Mouse (Mus musculus) adrenal gland, adult 18-20 months (tissue): ENCODE measurements around the gene Slpi. TPM values are rescaled to one million over a fixed set of nuclear protein-coding genes. Genes with fewer than 3 reads are reported as not detected.
"Not testable (repeated sequence)": the region's sequence is repeated elsewhere in the genome, so short reads cannot be mapped to it uniquely, and the experiment has no call there.

Experiments
- DNase-seq, 2 experiments: peaks; one replicate each; pipeline ENCODE4 v3.0.0; 2021 to 2022; ENCODE audit warnings: low spot score in 2 of 2
- microRNA-seq, 2 experiments: library from miRNA; unstranded; fragments of <30 nt; microRNA quantifications; one replicate each; pipeline ENCODE4 v1.2.0; 2021; ENCODE audit warnings: borderline number of aligned reads in 2 of 2
- total RNA-seq, 2 experiments: library from RNA; stranded (reverse); gene quantifications; 1 replicate in 1 of 2; 2 replicates in 1 of 2; pipeline ENCODE4 v1.2.3; 2021

The Slpi gene
- total RNA-seq, 2 experiments from 2014 or later, result 21.8 to 45.7 TPM

- no peak for DNase-seq
Measured at GRCm38 (mm10) chr2:164320983-164321382, 67.9 kb downstream of the Slpi start.

- not testable (repeated sequence) for DNase-seq
Measured at GRCm38 (mm10) chr2:164316451-164316850, 72.4 kb downstream of the Slpi start, which contains the start of gene Svs6. Gene Svs6 (plus strand): TSS chr2:164316751.

GRCm38 (mm10) chr2:164315460-164315859, 73.4 kb downstream of the Slpi start:
- DNase-seq, result not testable (repeated sequence)

- DNase-seq, result no peak
Measured at GRCm38 (mm10) chr2:164312599-164312998, 76.3 kb downstream of the Slpi start.

Small RNA genes lying within 50 kb of the gene (microRNA-seq; reads per million reads assigned to microRNA genes)
- 0 reads per million in 2 experiments for gene Mir7678

Other genes with a start within 250 kb of the Slpi start
- not detected for gene Kcns1, start 218.0 kb downstream of the Slpi start, total RNA-seq
- gene Wfdc5, start 206.4 kb downstream of the Slpi start, total RNA-seq, result not detected
- under 1 TPM in 1 of 2 experiments, not detected in 1; 0.83 TPM for gene Wfdc12, start 198.5 kb downstream of the Slpi start, total RNA-seq
- gene Wfdc15a, start 189.0 kb downstream of the Slpi start, total RNA-seq, result not detected
- gene Wfdc15b, start 167.4 kb downstream of the Slpi start, total RNA-seq, result not detected
- not detected for gene Svs2, start 150.6 kb downstream of the Slpi start, total RNA-seq
- not detected for gene Svs3b, start 132.5 kb downstream of the Slpi start, total RNA-seq
- gene Svs4, start 110.6 kb downstream of the Slpi start, total RNA-seq, result not detected
- not detected for gene Svs3a, start 99.8 kb downstream of the Slpi start, total RNA-seq
- gene Svs6, start 72.3 kb downstream of the Slpi start, total RNA-seq, result not detected
- gene Svs5, start 56.4 kb downstream of the Slpi start, total RNA-seq, result 1 to 10 TPM; 1.6 to 3.7 TPM
- not detected for gene Rbpjl, start 14.0 kb upstream of the Slpi start, total RNA-seq
- 1 to 10 TPM in 1 of 2 experiments, under 1 TPM in 1; 0.76 to 1.7 TPM for gene Matn4, start 16.1 kb upstream of the Slpi start, total RNA-seq
- gene Sdc4, start 54.8 kb upstream of the Slpi start, total RNA-seq, result 100 to 1,000 TPM; 133 to 150 TPM
- gene Sys1, start 67.9 kb upstream of the Slpi start, total RNA-seq, result 10 to 100 TPM; 28.7 to 33.3 TPM
- 1 to 10 TPM in 1 of 2 experiments, not detected in 1; 5.7 TPM for gene Gm20458, start 71.9 kb upstream of the Slpi start, total RNA-seq
- gene Trp53tg5, start 84.6 kb upstream of the Slpi start, total RNA-seq, result not detected
- gene Dbndd2, start 97.0 kb upstream of the Slpi start, total RNA-seq, result 10 to 100 TPM in 1 of 2 experiments, 1 to 10 TPM in 1; 7.6 to 20.9 TPM
- gene Pigt, start 108.4 kb upstream of the Slpi start, total RNA-seq, result 10 to 100 TPM; 63.3 to 93.6 TPM
- gene Wfdc2, start 173.3 kb upstream of the Slpi start, total RNA-seq, result under 1 TPM in 1 of 2 experiments, not detected in 1; 0.74 TPM
- not detected for gene Spint3, start 184.4 kb upstream of the Slpi start, total RNA-seq
- under 1 TPM; 0.38 to 0.40 TPM for gene Wfdc6a, start 196.4 kb upstream of the Slpi start, total RNA-seq
- not detected for gene Eppin, start 204.5 kb upstream of the Slpi start, total RNA-seq
- not detected for gene Wfdc6b, start 224.4 kb upstream of the Slpi start, total RNA-seq
- gene Wfdc8, start 224.5 kb upstream of the Slpi start, total RNA-seq, result not detected
- not detected for gene Wfdc16, start 249.7 kb upstream of the Slpi start, total RNA-seq